Mouse (Mus musculus): Measurements from ENCODE around the gene Vwce. TPM values are rescaled to one million over a fixed set of nuclear protein-coding genes. Genes with fewer than 3 reads are reported as not detected.
A peak's percentile ranks its signal among the peaks of the same experiment; 100 is the strongest.

The Vwce gene
- polyA plus RNA-seq (2016; fragmentation: Nextera tagmentation; extraction: Ambion mirVana): 0.44 and 0.45 TPM in 2 replicates

DNA sequence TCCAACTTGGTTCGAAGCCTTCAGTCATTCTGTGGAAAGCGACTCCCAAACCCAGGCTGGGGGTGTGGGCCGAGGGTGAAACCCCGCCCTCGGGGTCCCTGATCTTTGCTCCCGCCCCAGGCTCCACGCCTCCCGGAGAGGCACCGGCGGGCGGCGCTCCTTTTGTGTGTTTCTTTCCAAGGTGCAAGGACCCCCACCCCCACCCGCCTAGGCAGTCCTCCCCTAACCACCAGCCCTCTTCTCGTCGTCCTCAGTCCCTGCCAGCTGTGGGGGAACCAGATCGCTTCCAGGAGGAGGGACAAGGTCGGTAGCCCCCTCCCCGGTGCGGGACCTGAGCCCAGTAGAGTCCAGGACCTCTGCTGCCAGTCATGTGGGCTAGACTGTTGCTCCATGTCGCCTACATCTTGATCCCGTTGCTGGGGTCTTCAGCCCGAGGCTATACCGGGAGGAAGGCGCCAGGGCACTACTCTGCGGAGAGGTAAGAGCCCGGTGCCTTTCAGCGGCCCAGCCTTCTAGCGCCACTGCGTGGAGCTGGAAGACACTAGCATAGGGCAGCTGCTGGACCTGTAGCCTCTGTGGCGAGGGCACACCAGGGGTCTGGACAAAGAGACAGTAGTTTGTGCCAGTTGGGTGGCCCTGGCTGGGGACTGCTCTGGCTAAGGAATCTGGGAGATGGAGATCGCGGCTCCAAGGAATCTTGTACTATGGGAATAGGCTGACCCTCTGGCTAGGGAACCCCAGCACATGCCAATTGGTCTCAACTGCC is at the start of gene Vwce:
TSS of gene Vwce (plus strand) at position 108 of the 766 bp plus-strand sequence.
- peaks cover 23% of the 10 kb centered on the region for H3K36me3 ChIP-seq (replicated peaks)
- H3K4me3 ChIP-seq (replicated peaks): peak within 1 kb of the TSS; percentile 40
- H3K9me3 ChIP-seq: no peaks in the 10 kb centered on the region
- H3K9ac ChIP-seq: peak within 1 kb of the TSS; percentile 70
- peak within 1 kb of the TSS; percentile 87 for H3K4me2 ChIP-seq
- WGBS: 2% methylated on average over 32 of the region's 32 CpGs
- peaks cover 16% of the 10 kb centered on the region for H3K4me1 ChIP-seq
- H3K27ac ChIP-seq: no peak within 1 kb of the TSS
- H3K27me3 ChIP-seq: peaks cover 11% of the 10 kb centered on the region
- ATAC-seq (ENCODE audit: low FRiP score): peak; percentile 83

DNA sequence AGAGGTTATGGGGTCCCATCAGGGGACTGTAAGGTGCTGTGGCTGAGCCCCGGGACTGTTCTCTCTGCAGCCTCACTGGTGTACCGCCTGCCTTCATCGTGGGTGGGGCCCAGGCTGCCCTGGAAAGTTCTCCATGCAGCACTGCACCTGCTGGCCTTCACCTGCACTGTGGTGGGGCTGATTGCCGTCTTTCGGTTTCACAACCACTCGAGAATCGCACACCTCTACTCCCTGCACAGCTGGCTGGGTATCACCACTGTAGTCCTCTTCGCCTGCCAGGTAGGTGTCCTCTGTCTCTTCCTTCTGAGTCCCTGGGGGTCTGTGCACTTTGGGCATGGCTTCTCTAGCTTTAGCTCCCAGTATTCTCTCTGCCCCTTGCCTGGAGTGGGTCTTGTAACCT is 48.9 kb upstream of the Vwce start:
- Histone ChIP-seq H3K27me3 (no peaks in the 10 kb centered on the region), H3K27ac (no peak overlapping the region), H3K36me3 (replicated peaks) (peaks cover 16% of the 10 kb centered on the region; the same call in 1 of the 2 replicates), H3K4me1 (no peaks in the 10 kb centered on the region; the same call in 1 of the 2 replicates), H3K4me2 (no peak overlapping the region), H3K4me3 (replicated peaks) (no peak overlapping the region), H3K9ac (no peak overlapping the region), H3K9me3 (no peaks in the 10 kb centered on the region)
- 89% methylated on average over 8 of the region's 8 CpGs for WGBS
- ATAC-seq (ENCODE audit: low FRiP score): no peak

DNA sequence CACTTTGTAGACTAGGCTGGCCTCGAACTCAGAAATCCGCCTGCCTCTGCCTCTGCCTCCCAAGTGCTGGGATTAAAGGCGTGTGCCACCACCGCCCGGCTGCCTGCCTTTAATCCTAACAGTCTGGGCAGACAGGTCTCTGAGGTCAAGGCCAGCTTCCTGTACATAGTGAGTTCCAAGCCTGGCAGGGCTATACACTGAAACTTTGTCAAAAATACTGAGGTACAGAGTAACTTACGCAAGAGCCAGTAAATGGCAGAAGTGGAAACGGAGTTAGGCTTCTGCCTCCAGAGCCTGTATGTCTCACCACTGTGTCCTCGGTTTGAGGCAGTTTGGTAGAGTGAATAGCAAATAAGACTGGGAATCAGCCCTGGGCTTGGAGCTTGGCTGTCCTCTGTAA is 46.8 kb upstream of the Vwce start:
- Histone ChIP-seq H3K27me3 (no peaks in the 10 kb centered on the region), H3K27ac (no peak overlapping the region), H3K4me2 (no peak overlapping the region), H3K4me1 (no peaks in the 10 kb centered on the region; the same call in 1 of the 2 replicates), H3K9me3 (no peaks in the 10 kb centered on the region), H3K4me3 (replicated peaks) (no peak overlapping the region), H3K9ac (no peak overlapping the region), H3K36me3 (replicated peaks) (peaks cover 17% of the 10 kb centered on the region; the same call in 1 of the 2 replicates)
- 86% methylated on average over 8 of the region's 8 CpGs for WGBS
- ATAC-seq (ENCODE audit: low FRiP score): no peak

DNA sequence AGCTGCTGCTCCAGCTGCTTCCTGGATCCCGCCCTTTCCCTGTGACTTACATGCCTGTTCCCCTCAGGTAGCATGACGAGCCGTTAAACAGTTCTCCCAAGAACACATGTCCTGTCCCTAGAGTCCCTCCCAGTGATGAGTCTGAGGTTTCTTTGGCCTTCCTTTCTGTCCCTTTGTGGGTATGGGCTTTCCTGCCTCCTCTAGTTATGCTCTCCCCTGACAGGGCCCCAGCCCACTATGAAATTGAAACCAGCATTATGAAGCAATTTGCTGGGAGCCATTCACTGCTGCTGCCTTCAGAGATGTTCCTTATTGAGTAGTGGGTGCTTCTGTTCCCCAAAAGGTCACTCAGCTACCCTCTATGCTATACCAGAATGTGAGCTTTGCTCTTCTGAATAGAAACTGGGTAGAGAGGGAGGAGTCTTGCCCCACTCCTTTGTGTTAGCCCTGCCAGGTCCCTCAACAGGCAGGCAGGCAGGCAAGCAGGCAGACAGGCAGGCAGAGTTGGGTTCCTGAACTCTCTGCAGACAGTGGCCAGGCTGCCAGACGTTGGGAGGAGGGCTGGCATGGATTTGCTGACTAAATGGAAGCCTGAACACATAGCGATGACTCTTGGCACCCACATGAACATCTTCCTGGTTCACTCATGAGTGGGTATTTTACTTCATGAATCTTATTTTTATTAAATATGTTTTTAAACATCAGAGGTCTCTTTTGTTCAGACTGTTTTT is 44.7 kb upstream of the Vwce start:
- no peak overlapping the region for H3K4me2 ChIP-seq
- peaks cover 29% of the 10 kb centered on the region for H3K36me3 ChIP-seq (replicated peaks)
- no peak overlapping the region for H3K9ac ChIP-seq
- H3K27me3 ChIP-seq: no peaks in the 10 kb centered on the region
- H3K9me3 ChIP-seq: no peaks in the 10 kb centered on the region
- no peaks in the 10 kb centered on the region; the same call in 1 of the 2 replicates for H3K4me1 ChIP-seq
- no peak for ATAC-seq (ENCODE audit: low FRiP score)
- H3K27ac ChIP-seq: no peak overlapping the region
- H3K4me3 ChIP-seq (replicated peaks): no peak overlapping the region
- whole genome bisulfite sequencing: 63% methylated on average over 5 of the region's 5 CpGs

DNA sequence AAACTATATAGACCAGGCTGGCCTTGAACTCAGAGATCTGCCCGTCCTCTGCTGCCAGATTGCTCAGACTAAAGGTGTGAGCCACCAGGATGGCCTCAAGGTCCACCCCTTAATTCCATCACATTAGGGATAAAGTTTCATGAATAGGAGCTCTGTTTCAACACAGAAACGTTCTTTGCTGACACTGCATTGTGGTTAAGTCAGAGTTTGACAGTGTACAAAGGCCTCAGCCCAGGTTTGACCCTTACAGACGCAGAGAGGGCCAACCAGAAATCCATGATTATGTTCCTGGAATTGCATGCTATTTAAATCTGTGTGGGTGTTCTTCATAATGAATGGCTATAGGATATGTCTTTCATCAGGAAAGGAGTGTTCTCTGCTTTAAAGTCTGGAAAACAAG is 43.7 kb upstream of the Vwce start:
- Histone ChIP-seq H3K36me3 (replicated peaks) (peaks cover 36% of the 10 kb centered on the region), H3K4me2 (no peak overlapping the region), H3K9ac (no peak overlapping the region), H3K9me3 (no peaks in the 10 kb centered on the region), H3K4me3 (replicated peaks) (no peak overlapping the region), H3K27me3 (no peaks in the 10 kb centered on the region), H3K27ac (no peak overlapping the region), H3K4me1 (no peaks in the 10 kb centered on the region; the same call in 1 of the 2 replicates)
- 70% methylated on average over 3 of the region's 3 CpGs for WGBS
- no peak for ATAC-seq (ENCODE audit: low FRiP score)

DNA sequence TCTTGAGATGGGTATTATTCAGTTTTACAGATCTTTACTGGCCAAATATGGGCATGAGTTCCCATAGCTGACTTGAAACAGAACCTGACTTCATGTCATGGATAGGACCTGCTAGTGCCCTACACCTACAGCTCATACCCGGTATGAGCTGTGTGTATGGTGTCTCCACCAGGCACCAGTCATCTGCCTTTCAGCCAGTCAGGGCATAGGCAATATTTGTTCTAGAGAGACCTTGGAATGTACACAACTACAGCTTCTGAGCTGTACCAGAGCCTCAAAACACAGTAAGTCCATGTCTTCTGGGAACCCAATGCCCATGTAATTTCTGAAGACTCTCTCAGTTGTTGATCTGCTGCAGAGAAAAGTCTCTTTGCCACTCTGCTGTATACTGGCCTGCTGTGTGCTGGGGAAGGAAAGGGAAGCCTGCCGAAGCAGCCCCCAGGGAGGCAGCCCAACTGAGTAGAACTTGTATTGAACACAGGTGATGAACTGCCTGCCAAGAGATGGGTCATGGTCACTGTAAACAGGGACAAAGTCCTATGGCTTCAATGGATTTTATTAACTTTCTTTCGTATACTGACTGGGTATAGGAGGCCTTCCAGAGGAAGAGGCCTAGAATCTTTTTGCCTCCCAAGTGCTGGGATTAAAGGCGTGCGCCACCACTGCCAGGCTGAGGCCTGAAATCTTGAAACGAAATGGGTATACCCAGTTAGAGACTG is 42.2 kb upstream of the Vwce start:
- Histone ChIP-seq H3K9ac (no peak overlapping the region), H3K9me3 (no peaks in the 10 kb centered on the region), H3K36me3 (replicated peaks) (peaks cover 45% of the 10 kb centered on the region), H3K4me1 (no peaks in the 10 kb centered on the region; the same call in 1 of the 2 replicates), H3K27me3 (no peaks in the 10 kb centered on the region), H3K4me3 (replicated peaks) (no peak overlapping the region), H3K4me2 (no peak overlapping the region), H3K27ac (no peak overlapping the region)
- ATAC-seq (ENCODE audit: low FRiP score): no peak
- WGBS: 94% methylated on average over 6 of the region's 6 CpGs

DNA sequence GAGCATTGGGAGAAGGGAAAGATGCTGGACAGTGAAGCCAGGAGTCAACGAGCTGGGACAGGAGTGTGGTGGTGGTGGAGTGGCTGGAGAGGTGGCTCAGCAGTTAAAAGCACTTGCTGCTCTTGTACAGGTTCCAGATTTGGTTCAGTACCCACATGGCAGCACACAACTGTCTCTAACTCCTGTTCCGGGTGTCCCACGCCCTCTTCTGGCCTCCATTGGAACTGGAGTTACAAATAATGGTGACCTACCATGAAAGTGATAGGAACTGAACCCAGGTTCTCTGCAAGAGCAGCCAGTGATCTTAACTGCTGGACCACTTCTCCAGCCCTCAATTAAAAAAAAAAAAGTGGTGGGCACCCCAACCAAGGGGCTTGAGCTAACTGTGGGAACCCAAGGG is 35.8 kb upstream of the Vwce start:
- H3K9ac ChIP-seq: no peak overlapping the region
- no peak overlapping the region for H3K4me2 ChIP-seq
- H3K4me1 ChIP-seq: peaks cover 9% of the 10 kb centered on the region
- ATAC-seq (ENCODE audit: low FRiP score): no peak
- WGBS: 41% methylated on average over 3 of the region's 3 CpGs
- no peaks in the 10 kb centered on the region for H3K27me3 ChIP-seq
- H3K4me3 ChIP-seq (replicated peaks): no peak overlapping the region
- no peaks in the 10 kb centered on the region for H3K9me3 ChIP-seq
- peaks cover 50% of the 10 kb centered on the region for H3K36me3 ChIP-seq (replicated peaks)
- H3K27ac ChIP-seq: no peak overlapping the region

DNA sequence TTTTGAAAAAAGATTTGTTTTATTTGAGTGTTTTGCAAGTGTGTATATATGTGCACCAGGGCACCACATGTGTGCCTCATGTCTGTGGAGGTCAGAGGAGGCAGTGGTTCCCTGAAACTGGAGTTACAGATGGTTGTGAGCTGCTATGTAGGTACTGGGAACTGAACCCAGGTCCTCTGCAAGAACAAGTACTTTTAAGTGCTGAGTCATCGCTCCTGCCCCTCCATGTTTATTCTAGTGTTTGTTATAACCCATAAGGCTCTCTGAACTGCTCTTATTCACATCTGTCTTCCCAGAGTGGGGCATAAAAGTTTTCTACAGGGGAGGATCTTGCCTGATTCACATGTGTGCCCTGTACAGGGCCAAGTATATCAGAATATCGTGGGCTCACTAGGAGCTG is 34.4 kb upstream of the Vwce start:
- Histone ChIP-seq H3K9ac (no peak overlapping the region), H3K4me2 (no peak overlapping the region), H3K36me3 (replicated peaks) (peaks cover 37% of the 10 kb centered on the region), H3K4me3 (replicated peaks) (no peak overlapping the region), H3K4me1 (peaks cover 23% of the 10 kb centered on the region), H3K27ac (no peak overlapping the region), H3K27me3 (no peaks in the 10 kb centered on the region), H3K9me3 (no peaks in the 10 kb centered on the region)
- WGBS: 94% methylated on average over 2 of the region's 2 CpGs
- no peak for ATAC-seq (ENCODE audit: low FRiP score)

DNA sequence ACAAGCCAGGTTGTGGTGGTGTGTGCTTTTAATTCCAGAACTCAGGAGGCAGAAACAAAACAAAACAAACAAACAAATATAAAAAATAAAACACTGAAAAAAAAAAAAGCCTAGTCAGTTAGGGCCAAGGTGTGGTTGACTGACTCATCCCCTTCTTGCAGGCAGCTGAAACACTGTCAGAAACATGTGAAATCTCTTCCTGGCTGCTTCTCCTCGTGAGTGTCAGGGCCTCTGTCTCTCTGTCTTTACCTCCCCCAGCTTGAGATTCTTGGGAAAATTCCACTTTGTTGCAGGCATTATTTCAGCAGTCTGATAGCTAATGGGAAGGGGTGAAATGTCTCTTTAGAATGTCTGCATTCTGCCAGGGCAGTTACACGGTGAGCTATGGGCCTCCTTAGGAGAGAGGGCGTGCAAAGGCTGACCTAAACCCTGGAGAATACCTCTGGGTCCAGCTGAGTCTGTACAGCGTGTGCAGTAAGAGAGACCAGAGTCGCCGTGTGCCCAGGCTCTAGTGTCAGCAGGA is 31.7 kb upstream of the Vwce start:
- peak; percentile 40; the same call in 1 of the 2 replicates for ATAC-seq (ENCODE audit: low FRiP score)
- 2% methylated on average over 6 of the region's 6 CpGs for WGBS
- peak overlapping the region; percentile 94 for H3K27ac ChIP-seq

DNA sequence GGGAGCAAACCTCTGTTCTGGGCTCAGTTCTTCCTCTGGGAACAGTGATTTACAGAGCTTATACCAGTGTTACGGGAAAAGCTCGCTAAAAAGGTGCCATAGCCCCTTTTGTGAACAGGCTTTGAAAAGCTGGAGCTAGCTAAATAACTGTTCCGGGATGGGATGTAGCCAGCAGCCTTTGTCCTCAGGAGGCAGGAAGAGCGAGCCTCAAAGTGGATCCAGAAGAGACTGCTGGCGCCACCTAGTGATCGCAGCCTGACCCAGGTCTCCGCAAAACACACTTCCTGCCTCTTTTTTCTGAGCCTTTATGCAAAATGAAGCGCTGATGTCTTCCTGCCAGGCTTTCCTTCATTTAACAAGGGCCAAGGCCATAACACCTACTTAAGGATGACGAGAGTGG is 31.2 kb upstream of the Vwce start:
- Histone ChIP-seq H3K27ac (peak overlapping the region; percentile 94), H3K4me3 (replicated peaks) (peak overlapping the region; percentile 31), H3K9me3 (no peaks in the 10 kb centered on the region), H3K36me3 (replicated peaks) (peaks cover 27% of the 10 kb centered on the region), H3K4me2 (peak overlapping the region; percentile 58), H3K9ac (peak overlapping the region; percentile 79), H3K4me1 (peaks cover 40% of the 10 kb centered on the region), H3K27me3 (no peaks in the 10 kb centered on the region)
- WGBS: under 1% methylated on average over 9 of the region's 9 CpGs
- ATAC-seq (ENCODE audit: low FRiP score): peak; percentile 69

More for the DNA sequence above, 31.7 kb upstream of the Vwce start:
- Histone ChIP-seq H3K4me2 (peak overlapping the region; percentile 58), H3K9me3 (no peaks in the 10 kb centered on the region), H3K36me3 (replicated peaks) (peaks cover 24% of the 10 kb centered on the region), H3K4me1 (peaks cover 36% of the 10 kb centered on the region), H3K27me3 (no peaks in the 10 kb centered on the region), H3K9ac (peak overlapping the region; percentile 79), H3K4me3 (replicated peaks) (peak overlapping the region; percentile 31)

DNA sequence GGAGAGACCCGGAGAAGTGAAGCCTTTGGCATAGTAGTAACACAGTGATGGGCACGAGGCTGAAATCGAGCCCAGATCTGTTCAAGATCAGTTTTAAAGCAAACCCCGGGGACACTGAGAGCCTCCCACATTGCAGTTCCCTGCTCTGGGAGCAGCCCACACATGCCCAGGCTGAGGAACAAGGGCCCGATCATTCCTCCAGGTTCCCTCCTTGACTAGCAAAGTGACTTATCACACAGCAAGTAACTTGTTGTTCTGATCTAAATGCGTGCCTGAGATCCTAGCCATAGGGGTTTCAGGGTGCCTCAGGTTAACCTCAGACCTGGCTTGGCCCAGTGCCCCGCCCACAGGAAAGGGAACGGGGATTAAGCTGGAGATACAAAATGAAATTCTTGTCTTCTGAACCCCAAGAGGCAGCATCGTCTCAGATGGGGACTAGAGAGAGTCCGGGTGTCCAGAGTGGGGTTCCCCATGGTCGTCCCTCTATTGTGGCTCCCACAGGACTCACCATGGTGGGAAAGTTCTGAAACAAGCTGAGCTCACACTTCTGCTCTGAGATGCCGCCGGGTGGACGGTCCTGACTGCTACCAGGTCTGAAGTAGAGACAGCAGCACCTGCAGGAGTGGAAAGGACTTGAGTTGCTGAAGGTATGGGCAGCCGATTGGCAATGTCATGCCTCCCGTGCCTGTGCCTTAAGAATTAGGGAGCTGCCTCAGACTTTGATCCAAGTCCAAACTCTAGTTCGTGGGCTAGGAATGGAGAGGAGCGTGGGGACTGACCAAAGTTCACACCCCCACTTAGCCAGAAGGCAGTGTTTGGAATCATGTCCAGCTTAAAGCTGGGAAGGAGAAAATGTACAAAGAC is 30.1 kb upstream of the Vwce start:
- no peak for ATAC-seq (ENCODE audit: low FRiP score)
- no peaks in the 10 kb centered on the region for H3K27me3 ChIP-seq
- no peaks in the 10 kb centered on the region for H3K9me3 ChIP-seq
- H3K4me3 ChIP-seq (replicated peaks): no peak overlapping the region
- no peak overlapping the region for H3K4me2 ChIP-seq
- WGBS: 85% methylated on average over 18 of the region's 18 CpGs
- peak overlapping the region; percentile 93; the same call in 1 of the 2 replicates for H3K27ac ChIP-seq
- 0 out of 2 replicates have a peak overlapping the region, but pooled peaks have one; percentile 95 for H3K9ac ChIP-seq
- peaks cover 31% of the 10 kb centered on the region for H3K36me3 ChIP-seq (replicated peaks)
- H3K4me1 ChIP-seq: peaks cover 43% of the 10 kb centered on the region

Measured in forebrain, embryonic 12.5 days (tissue).